Mouse (Mus musculus): ENCODE data around the gene Zfp61.

Zfp61 gene

GRCm38 (mm10) chr7:24254633-24255474, 46.2 kb downstream of the Zfp61 start, which contains the start of gene Zfp108:
Gene Zfp108 (plus strand): TSS chr7:24254794.
- DNase-seq = peak; percentile 95

DNA sequence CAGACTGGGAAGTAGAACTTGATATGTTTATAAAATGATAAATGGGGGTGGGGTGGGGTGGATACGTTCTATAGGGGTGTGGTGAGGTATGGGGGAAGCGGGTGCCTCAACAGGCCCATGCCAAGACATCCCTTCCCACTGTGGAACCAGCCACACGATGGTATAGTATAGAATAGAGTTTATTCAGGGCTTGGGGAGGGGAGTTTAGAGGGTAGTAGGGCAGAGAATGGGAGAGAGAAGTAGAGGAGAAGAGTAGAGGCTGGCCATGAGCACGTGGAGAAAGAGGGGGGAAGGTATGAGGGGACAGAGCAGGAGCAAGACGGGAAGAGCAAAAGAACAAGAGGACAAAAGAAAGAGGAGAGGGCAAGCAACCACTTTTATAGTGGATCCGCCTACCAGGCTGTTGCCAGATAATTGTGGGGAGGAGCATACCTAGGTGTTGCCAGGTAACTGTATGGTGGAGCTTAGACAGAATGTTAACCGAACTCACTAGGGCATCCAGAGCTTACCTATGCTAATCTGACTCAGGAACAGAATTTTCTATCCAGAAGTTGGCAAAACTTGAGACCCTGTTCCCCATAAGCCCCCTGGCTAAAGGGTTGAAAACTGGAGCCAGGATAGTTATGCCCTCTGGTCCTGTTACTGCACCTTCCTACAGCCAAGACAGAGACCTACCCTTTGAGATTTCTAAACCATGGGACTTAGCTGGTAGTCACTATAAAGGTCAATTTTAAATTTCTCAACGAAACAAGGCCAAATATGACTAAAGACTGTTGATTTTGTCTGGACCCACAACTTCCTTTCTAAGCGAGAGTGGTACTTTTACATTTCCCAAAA, 47.0 kb downstream of the Zfp61 start:
- DNase-seq = no peak

Measured in lung, postnatal 36 days (tissue).